Mouse (Mus musculus) T-helper 17 cell (primary cell): ENCODE data around the gene Gm9821.

Source experiments
- in situ Hi-C, 2 experiments: fragments of 300-600 bp; cut with MboI, MseI; formaldehyde crosslinking; loops; 1 replicate in 1 of 2; 2 replicates in 1 of 2; pipeline ENCODE4 v1.15.1; 2025; ENCODE audit warnings: high pct_unique_total_duplicates in 2 of 2

Gene Gm9821

GRCm38 (mm10) chr2:91945483-91945882 is at the start of gene Gm9821:
Gene Gm9821, plus strand, starts transcription at chr2:91945703.
- in situ Hi-C loops, result no loop called here

GRCm38 (mm10) chr2:91897968-91898367 is 47.5 kb upstream of the Gm9821 start:
- in situ Hi-C loops, result loop anchor here in 1 of 2 experiments (5.0 kb wide), 1 partner anchor 121 kb away; no protein-coding TSS in a partner anchor

DNA sequence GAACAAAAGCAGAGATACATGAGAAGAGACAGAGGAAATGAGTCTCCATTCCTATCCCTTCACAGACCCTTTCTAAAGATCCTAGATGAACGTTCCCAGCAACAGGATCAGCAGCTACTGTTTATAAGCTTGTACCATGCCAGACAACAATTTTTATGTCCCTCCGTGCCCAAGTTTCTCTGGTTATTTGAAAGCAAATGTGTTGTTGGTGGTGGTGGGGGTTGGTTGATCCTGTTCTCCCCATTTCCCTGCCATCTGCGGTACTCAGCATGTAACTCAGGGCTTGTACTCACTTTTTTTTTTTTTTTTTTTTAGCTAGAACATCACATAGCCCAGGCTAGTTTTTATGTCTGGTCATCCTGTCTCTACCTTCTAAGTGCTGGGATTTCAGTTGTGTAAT is 46.4 kb upstream of the Gm9821 start:
- in situ Hi-C loops, result loop anchor here in 1 of 2 experiments (5.0 kb wide), 1 partner anchor 122 kb away; no protein-coding TSS in a partner anchor

- in situ Hi-C loops, result no loop called here
These were observed 45.1 kb upstream of the Gm9821 start for GRCm38 (mm10) chr2:91900431-91900830.

DNA sequence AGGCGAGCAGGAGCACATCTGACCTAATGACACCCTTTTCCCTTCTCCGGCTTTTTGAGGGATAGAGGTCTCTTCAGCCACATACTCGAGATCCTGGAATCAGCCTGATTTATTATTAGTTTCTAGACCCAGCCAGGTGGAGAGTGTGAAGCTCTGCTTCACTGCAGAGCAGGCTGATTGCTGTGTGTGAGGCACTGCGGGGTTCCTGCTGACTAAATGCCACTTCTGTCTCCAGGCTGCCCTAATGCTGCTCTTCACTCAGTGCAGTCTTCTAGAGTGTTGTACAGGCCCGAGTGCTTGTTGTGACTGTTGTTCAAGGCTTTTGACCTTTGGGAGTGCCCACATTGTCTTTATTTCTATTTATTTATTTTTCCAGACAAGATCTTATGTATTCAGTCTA is 43.2 kb upstream of the Gm9821 start:
- in situ Hi-C loops, result no loop called here

- in situ Hi-C loops, result no loop called here
These were observed 42.2 kb upstream of the Gm9821 start for GRCm38 (mm10) chr2:91903171-91903925.

DNA sequence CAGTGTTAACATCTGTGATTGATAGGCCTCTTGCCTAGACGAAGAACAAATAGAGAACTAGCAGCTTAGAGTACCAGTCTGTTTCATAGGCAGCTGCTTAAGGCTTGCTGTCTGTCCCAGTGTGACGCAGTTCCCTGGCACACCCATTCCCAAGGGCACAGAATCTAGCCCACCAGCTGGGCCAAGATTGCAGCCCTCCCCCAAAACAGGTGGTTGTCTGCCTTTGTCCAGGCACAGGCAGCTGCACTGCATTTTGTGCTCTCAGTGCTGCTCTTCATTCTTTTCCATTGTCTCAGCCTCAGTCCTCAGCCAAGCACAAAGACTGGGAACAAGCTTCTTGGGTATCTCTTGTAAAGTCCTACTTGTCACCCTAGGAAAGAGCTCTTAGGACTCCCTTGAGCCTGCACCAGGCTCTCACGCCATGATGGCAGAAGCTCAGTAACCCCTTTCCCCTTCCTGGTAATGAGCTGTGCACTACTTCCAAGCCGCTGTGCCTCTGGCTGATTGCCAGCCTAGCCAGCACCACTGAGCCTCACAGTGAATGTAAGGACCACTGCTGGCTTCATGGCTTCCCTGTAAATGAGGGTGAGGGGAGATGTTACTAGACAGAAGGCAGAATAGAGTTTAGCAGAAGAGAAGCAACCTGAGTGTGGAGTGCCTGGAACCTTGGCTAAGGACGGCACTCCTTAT is 40.7 kb upstream of the Gm9821 start:
- in situ Hi-C loops, result loop anchor here in 1 of 2 experiments (5.0 kb wide), 1 partner anchor 132 kb away; no protein-coding TSS in a partner anchor

DNA sequence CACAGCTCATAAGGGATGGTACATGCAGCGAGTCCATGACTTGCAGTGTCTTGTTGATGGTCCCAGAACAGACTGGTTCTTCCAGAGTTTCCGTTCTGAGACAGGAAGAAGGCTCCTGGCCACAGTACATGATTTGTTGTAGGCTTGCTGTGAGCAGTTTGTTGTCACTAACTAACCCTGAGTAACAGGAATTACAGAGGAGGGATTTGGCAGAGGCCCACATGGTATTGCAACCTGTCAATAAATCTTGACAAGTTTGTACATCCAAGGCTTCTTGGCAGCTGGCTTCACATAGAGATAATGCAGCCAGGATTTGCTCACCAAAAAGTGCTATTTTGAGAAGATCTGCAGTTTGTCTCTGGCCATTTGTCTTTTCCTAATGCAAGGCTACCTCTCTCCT is 39.4 kb upstream of the Gm9821 start:
- in situ Hi-C loops, result loop anchor here in 1 of 2 experiments (5.0 kb wide), 1 partner anchor 134 kb away; no protein-coding TSS in a partner anchor

- in situ Hi-C loops, result no loop called here
These were observed 32.9 kb upstream of the Gm9821 start for GRCm38 (mm10) chr2:91912616-91913015.

DNA sequence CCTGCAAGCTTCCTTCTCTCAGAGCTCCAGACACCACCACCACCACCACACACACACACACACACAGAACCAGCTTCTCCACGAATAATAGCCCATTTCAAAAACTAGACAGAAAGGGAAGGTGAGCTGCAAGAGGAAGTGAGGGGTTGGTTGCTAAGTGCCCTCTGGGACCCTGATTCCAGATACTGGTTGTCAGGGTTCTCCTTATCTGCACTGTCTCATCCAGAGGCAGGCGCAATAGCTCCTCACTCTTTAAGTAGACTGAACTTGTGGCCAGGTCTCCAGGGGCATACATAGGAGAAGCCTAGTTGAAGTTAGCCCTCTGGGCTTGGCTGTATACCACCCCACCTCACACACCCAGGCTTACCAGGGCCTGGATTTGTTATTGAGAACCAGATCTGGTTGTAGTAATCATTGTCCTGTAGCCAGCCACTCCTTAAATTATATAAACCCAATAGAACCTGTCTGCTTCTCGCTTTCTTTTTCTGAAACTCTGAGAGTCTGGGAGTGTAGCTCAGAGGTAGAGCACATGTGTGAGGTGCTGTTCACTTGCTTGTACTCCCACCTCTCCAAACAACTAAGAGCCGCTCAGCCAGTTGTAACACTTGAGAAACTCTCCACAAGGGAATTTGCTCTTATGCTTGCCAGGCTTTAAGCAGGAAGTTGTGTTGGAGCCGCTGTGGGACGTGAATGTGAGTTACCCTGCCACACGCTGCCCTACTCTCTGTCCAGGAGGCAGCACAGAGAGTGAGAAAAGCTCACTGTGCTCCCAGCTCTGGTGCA is 32.0 kb upstream of the Gm9821 start:
- in situ Hi-C loops, result no loop called here

DNA sequence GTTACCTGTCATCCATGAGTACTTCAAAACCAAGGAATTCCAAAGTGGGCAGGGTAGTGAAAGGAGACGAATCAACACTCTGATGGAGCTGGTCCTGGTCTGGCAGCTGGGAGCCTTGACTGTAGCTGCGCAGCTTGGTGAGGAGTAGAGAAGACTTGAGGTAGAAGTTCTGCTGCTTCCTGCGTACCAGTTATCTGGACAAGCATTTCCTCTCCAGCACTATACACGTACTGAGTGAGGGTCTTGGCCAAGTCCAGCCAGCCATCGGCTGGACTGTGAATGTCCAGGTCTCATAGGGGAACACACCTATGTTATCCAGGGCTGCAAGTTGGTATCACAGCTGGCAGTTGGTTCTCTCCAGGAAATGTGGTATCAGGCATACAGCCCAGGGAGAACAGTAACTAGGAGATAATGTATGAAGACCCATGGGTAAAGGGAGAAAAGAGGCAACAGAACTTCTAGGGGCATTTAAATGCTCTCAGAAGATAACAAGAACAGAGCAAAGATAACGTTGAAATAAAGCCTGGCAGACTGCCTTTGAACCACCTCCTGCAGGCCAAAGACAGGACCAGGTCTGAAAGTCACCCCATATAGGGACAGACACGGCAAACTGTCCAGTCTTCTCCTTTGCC is 29.0 kb upstream of the Gm9821 start:
- in situ Hi-C loops, result no loop called here

DNA sequence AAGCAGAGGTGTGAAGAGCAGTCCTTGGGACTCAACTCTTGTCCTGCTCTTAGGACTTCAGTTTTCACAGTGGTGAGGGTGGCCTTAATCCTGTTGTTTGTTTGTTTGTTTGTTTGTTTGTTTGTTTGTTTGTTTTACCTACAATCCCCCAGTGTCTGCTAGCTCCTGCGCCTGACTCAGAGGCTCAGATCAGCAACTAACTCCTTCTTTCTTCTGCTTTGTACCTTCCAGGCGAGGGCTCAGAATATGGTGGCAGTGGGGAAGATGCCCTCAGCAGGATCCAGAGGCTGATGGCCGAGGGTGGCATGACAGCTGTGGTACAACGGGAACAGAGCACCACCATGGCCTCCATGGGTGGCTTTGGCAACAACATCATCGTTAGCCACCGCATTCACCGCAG is 28.4 kb upstream of the Gm9821 start:
- in situ Hi-C loops, result no loop called here

DNA sequence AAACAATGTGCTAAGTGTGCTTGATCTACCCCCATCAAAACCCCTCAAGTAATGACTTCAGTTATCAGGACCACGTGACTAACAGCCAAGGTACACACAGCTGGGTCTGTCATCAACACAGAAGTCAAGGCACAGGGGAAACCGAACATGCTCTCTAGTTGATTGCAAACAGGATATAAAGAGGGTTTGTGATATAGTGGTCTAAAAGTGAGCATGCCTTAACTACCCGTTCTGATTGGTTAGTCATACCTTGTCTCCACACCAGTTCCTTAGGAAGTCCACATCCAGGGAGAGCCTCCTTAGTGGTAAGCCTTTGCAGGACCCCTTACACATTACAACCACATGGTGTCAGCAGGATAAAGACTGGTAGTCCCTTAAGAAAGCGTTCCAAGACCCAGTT is 25.4 kb upstream of the Gm9821 start:
- in situ Hi-C loops, result no loop called here

- in situ Hi-C loops, result no loop called here
These were observed 24.2 kb upstream of the Gm9821 start for GRCm38 (mm10) chr2:91921181-91921789.

DNA sequence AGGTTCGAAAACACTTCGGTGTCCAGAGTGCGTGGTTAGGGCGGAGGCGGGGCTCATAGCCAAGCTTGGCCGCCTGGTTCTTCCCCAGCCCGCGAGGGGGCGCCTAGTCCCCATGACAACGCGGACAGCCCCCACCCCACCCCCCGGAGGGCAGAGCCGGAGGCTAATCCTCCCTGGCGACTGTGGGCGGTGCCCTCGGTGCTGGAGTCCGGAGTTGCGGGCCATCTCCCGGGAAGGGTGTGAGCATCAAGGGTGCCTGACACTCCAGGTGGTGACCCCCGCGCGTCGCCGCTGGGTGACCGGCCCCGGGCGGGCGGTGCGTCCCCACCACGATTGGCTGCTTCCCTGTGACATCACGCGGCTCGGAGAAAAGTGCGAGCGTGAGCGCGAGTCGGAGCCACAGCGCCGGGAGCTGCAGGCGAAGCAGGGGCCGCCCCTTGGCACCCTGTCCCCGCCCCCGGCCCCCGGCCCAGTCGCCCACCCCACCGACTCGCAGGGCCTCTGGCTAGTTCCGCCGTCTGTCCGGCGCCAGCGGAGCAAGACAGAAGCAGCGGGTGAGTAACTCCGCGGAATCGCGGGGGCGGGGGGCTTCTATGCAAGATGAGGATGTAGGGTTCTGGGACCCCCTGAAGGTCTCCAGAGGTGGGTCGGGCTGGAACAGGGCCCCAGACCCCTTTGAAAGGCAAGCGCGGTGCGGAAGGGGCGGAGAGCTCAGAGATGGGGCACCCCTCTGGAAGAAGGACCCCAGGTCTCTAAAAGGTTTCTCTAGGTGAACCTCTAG is 23.5 kb upstream of the Gm9821 start:
- in situ Hi-C loops, result no loop called here

- in situ Hi-C loops, result no loop called here
These were observed 22.7 kb upstream of the Gm9821 start for GRCm38 (mm10) chr2:91922586-91923414.

DNA sequence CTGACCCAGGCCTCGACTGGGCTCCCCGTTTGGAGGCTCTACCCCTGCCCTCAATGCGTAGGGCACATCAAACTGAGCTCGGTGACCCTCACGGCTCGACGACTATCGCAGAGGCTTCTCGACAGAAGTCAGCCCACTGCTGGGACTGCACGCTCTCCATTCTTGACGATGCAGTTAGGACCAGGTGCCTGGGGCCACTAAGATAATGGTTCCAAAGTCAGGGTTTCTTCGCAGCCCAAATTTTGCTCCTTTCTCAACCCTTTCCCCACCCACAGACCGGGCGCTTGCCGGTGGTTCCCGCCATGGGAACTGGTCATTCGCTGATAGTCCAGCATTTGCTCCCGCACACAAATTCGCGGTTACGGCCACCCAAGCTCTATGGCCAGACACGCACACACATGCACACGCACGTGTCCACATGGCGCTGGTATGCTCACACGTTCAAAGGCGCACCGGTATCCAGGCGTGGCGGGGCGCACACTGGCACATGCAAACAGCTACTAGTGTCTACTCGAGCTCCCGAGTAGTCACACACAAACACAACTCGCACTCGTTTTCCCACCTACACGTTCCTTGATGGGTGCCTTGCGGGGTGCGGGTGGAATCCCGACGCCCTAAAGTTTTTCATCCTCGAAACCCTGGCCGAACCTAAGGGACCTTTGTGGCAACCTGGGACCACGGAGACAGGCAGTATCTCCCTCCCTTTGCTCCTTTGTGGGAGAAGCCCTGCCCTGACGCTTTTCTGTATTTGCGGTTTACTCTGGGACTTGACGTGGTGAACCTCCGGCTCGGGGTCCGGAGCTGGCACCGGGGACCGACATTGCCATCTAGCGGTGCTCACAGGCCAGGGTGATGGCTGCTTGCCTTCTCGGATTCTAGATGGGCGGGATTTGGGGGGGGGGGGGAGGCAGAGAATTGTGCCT is 21.8 kb upstream of the Gm9821 start:
- in situ Hi-C loops, result no loop called here

DNA sequence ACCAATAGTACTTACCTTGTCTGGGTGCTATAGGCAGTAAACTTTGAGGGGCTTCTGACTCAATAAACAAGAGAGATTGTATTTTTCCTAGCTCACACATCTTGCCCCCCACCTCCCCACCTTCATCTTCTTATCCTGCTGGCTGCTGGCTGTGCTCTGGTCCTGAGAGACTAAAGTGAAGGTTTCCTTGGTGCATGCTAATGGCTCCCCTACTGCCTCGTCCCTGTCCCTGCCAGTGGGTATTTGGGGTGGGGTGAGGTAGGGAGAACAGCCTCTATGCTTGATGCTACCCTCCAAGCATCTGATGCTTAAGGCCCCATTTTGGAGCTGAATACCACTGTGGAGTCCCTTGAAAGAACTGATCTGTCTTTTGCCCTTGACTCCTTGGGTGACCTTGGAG is 20.8 kb upstream of the Gm9821 start:
- in situ Hi-C loops, result loop anchor here in 1 of 2 experiments (5.0 kb wide), 1 partner anchor 142 kb away; no protein-coding TSS in a partner anchor
